Mouse (Mus musculus) lung, postnatal 0 days (tissue): ENCODE data around the gene Wdr26. TPM values are rescaled to one million over a fixed set of nuclear protein-coding genes. Genes with fewer than 3 reads are reported as not detected.

Experiments used
- ATAC-seq: fragments of 200-750 bp; cut with Nextera tagmentation; 2 replicates; pipeline ENCODE4 v1.8.0; 2017; ENCODE audit warnings: moderate library complexity
- DNase-seq: peaks from one replicate; pipeline ENCODE4 v3.0.0-alpha.2; 2016; ENCODE audit warnings: low spot score
- H3K27ac ChIP-seq: fragments of 300-500 bp; sonication (generic); 2 replicates; pipeline ENCODE4 v1.5.1; 2014; ENCODE audit warnings: antibody characterized with exemption, mild to moderate bottlenecking, low read length, mixed read lengths
- H3K27me3 ChIP-seq: fragments of 300-500 bp; sonication (generic); replicated peaks from 2 replicates; pipeline ENCODE4 v1.6.1; 2014; ENCODE audit warnings: low read length, mixed read lengths; ENCODE audit not compliant: insufficient read depth
- H3K36me3 ChIP-seq: fragments of 300-500 bp; sonication (generic); 2 replicates; pipeline ENCODE4 v1.6.1; 2014; ENCODE audit warnings: low read length, mixed read lengths; ENCODE audit not compliant: insufficient read depth
- H3K4me1 ChIP-seq: fragments of 300-500 bp; sonication (generic); 2 replicates; pipeline ENCODE4 v1.6.1; 2014; ENCODE audit warnings: antibody characterized with exemption, low read depth, low read length, mixed read lengths; ENCODE audit not compliant: insufficient read depth
- H3K4me2 ChIP-seq: fragments of 300-500 bp; sonication (generic); replicated peaks from 2 replicates; pipeline ENCODE4 v1.6.1; 2014; ENCODE audit warnings: low read depth, mild to moderate bottlenecking, low read length, moderate library complexity, mixed read lengths
- H3K4me3 ChIP-seq: fragments of 300-500 bp; sonication (generic); 2 replicates; pipeline ENCODE4 v1.5.1; 2014; ENCODE audit warnings: low read depth, low read length
- H3K9ac ChIP-seq: fragments of 300-500 bp; sonication (generic); replicated peaks from 2 replicates; pipeline ENCODE4 v1.6.1; 2014; ENCODE audit warnings: low read depth, mild to moderate bottlenecking
- H3K9me3 ChIP-seq: fragments of 300-500 bp; sonication (generic); 2 replicates; pipeline ENCODE4 v1.6.1; 2016; ENCODE audit warnings: low read length, mixed read lengths
- CTCF ChIP-seq: IDR thresholded peaks from 2 replicates; pipeline ENCODE4 v1.5.1; 2016; ENCODE audit warnings: antibody characterized with exemption, mild to moderate bottlenecking
- EP300 ChIP-seq: IDR thresholded peaks from 2 replicates; pipeline ENCODE4 v1.6.1; 2016; ENCODE audit warnings: antibody characterized with exemption, mild to moderate bottlenecking, control low read depth
- WGBS: fragments of 180-500 bp; shearing (Covaris S2); extraction: QIAGEN DNeasy Blood & Tissue Kit; methylation state at CpG from one replicate; pipeline ENCODE4 v1.1.7; 2014; 5-methylcytosine and 5-hydroxymethylcytosine counted together
- polyA plus RNA-seq: library from polyadenylated mRNA; unstranded; fragments of >200 nt; fragmentation: Nextera tagmentation; extraction: Ambion mirVana; gene quantifications from 2 replicates; pipeline ENCODE4 v1.2.1, GENCODE M21; 2015

Wdr26 gene
- polyA plus RNA-seq, 1 experiment from 2014 or later: 49.1 TPM

DNA sequence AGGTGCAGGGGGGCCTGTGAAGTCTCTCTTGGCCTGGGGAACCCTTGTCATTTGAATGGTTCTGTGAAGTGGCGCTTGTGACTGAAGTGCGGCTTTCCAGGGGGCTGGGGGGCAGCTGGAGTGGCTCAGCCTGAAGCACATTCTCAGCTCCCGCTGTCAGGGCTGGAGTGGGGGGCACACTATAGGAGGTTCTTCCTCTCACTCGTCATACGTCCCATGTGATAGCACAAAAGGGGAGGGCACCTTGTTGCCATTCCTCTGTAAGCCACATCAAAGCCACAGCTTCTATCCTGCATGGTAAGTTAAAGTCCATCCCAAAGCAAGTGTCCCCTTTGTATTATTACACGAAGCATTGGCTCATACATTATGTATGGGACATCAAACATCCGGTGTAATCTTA is 19.5 kb upstream of the Wdr26 start:
- TF ChIP-seq EP300: no peak
- no peak for TF ChIP-seq CTCF
- H3K27me3 ChIP-seq: no peaks in the 10 kb centered on the region
- no peak for DNase-seq
- H3K27ac ChIP-seq: no peak overlapping the region
- H3K4me2 ChIP-seq: no peak overlapping the region
- H3K9me3 ChIP-seq: no peaks in the 10 kb centered on the region
- no peaks in the 10 kb centered on the region for H3K36me3 ChIP-seq
- WGBS: 49% methylated on average over 7 of the region's 7 CpGs
- peaks cover 4% of the 10 kb centered on the region; the same call in 1 of the 2 replicates for H3K4me1 ChIP-seq
- ATAC-seq: 0 out of 2 replicates have a peak, but pooled peaks have one; percentile 0
- no peak overlapping the region for H3K9ac ChIP-seq
- H3K4me3 ChIP-seq: no peak overlapping the region

DNA sequence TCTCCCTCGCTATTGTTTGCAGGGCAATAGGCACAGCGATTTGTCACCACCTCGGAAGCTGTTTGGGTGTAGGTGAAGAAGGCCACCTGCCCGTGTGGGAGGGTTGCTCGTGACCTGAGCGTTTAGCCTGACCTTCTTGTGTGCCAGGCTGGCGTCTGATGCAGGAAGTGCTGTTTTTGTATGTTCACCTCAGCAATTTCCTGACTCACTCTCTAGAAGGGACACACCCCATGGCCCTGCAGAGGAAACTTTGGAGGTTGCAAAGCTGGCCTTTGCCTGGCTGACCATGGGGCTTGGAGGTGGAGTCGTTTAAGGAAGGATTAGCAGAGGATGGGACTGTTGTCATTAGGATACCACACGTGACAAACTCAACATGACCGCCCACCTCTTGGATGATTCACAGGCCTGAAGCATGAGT is 18.9 kb upstream of the Wdr26 start:
- H3K4me1 ChIP-seq: peaks cover 4% of the 10 kb centered on the region; the same call in 1 of the 2 replicates
- 0 out of 2 replicates have a peak overlapping the region, but pooled peaks have one; percentile 7 for H3K27ac ChIP-seq
- 15% methylated on average over 10 of the region's 10 CpGs for WGBS
- H3K27me3 ChIP-seq: no peaks in the 10 kb centered on the region
- no peak overlapping the region for H3K4me2 ChIP-seq
- peak; percentile 67 for ATAC-seq
- no peak overlapping the region for H3K9ac ChIP-seq
- no peak; the same call in 1 of the 2 replicates for TF ChIP-seq EP300
- TF ChIP-seq CTCF: no peak
- H3K9me3 ChIP-seq: no peaks in the 10 kb centered on the region
- DNase-seq: peak; percentile 80
- no peak overlapping the region for H3K4me3 ChIP-seq
- H3K36me3 ChIP-seq: no peaks in the 10 kb centered on the region

DNA sequence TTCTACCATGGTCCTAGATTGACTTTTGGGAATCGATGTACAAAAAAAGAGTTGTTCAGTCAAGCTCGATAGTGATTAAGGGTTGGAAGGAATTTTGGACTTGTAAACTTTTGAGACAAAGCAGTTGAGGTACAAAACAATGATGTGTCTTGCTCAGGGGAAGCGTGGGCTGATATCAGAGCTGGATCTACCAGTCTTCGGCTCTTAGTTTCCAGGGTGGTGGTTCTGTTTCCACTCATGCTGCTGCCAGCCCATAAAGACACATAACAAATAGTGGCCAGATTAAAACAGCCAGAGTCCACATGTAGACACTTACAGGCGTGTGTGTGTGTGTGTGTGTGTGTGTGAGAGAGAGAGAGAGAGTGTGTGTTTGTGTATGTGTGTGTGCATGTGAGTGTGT is 17.2 kb upstream of the Wdr26 start:
- Histone ChIP-seq H3K27me3 (no peaks in the 10 kb centered on the region), H3K36me3 (no peaks in the 10 kb centered on the region), H3K9ac (no peak overlapping the region), H3K27ac (no peak overlapping the region), H3K4me1 (peaks cover 4% of the 10 kb centered on the region; the same call in 1 of the 2 replicates), H3K4me3 (no peak overlapping the region), H3K9me3 (no peaks in the 10 kb centered on the region), H3K4me2 (no peak overlapping the region)
- no peak for ATAC-seq
- 78% methylated on average over 5 of the region's 5 CpGs for WGBS
- no peak for DNase-seq
- no peak for TF ChIP-seq CTCF
- TF ChIP-seq EP300: no peak

DNA sequence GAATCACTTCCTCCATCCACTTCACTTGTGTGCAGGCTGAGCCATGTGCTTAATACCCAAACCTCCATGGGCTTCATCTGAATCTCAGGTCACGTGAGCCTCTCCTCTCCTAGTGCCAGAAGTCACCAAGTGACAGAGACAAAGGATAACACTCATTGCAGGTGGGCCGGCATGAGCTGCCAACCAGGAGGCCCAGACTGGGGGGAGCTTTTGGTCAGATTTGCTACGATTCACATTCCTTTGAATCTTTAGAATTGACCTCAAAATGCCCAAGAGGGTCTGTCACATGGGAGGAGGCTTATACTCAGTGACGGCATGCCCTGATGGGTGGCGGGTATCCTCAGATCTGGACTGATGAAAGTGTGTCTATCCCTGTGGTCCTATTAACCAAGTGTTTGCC is 16.8 kb upstream of the Wdr26 start:
- TF ChIP-seq CTCF (no peak), EP300 (no peak)
- DNase-seq (no peak), ATAC-seq (no peak)
- H3K9me3 ChIP-seq: no peaks in the 10 kb centered on the region
- no peak overlapping the region for H3K9ac ChIP-seq
- H3K27ac ChIP-seq: no peak overlapping the region
- no peak overlapping the region for H3K4me2 ChIP-seq
- H3K27me3 ChIP-seq: no peaks in the 10 kb centered on the region
- peaks cover 4% of the 10 kb centered on the region; the same call in 1 of the 2 replicates for H3K4me1 ChIP-seq
- 65% methylated on average over 5 of the region's 5 CpGs for WGBS
- H3K4me3 ChIP-seq: no peak overlapping the region
- H3K36me3 ChIP-seq: no peaks in the 10 kb centered on the region

DNA sequence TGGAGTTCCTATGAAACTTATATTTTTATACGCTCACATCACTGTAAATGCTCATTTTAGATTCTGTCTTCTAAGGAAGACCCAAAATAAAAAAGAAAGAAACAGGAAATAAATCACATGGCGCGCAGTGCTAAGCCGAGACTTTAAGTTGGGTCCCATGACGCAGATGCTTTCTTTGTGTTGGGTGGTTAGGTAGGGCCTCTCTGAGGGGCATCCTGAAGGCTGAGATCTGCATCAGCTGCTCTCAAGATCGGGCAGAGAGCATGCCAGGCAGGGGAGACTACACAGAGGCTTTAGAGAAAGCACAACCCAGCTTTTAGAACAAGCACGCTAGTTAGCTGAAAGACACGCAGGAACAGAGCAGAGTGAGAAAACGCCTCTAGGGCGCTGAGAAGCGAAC is 16.0 kb upstream of the Wdr26 start:
- Histone ChIP-seq H3K27ac (no peak overlapping the region), H3K27me3 (no peaks in the 10 kb centered on the region), H3K9ac (no peak overlapping the region), H3K4me2 (no peak overlapping the region), H3K4me1 (peaks cover 4% of the 10 kb centered on the region; the same call in 1 of the 2 replicates), H3K9me3 (no peaks in the 10 kb centered on the region), H3K36me3 (no peaks in the 10 kb centered on the region), H3K4me3 (no peak overlapping the region)
- DNase-seq (no peak), ATAC-seq (no peak)
- no peak for TF ChIP-seq EP300
- TF ChIP-seq CTCF: no peak
- 88% methylated on average over 11 of the region's 11 CpGs for WGBS

DNA sequence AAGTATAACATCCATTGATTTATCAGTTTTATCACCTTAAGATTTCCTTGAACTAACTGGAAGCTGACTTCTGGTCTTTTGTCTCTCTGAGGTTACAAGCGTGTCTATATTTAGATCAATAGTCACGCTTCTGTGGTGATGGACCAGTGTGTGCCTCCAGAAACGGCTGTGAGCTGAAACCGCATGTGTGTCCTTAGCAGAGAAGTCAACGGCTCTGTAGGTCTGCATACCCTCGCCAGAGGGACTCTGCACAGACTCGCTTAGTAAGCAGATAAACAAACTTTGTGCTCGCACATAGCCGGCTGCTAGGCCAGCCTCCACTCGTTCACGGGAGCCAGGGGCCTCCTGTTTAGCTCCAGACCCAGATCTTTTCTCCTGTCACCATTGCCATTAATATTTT is 15.0 kb upstream of the Wdr26 start:
- H3K27me3 ChIP-seq: no peaks in the 10 kb centered on the region
- TF ChIP-seq CTCF: no peak
- no peak for TF ChIP-seq EP300
- no peak overlapping the region for H3K4me2 ChIP-seq
- H3K4me3 ChIP-seq: no peak overlapping the region
- H3K4me1 ChIP-seq: no peaks in the 10 kb centered on the region
- WGBS: 45% methylated on average over 11 of the region's 11 CpGs
- no peak overlapping the region for H3K9ac ChIP-seq
- no peak for ATAC-seq
- no peaks in the 10 kb centered on the region for H3K36me3 ChIP-seq
- DNase-seq: no peak
- no peaks in the 10 kb centered on the region for H3K9me3 ChIP-seq
- H3K27ac ChIP-seq: no peak overlapping the region

DNA sequence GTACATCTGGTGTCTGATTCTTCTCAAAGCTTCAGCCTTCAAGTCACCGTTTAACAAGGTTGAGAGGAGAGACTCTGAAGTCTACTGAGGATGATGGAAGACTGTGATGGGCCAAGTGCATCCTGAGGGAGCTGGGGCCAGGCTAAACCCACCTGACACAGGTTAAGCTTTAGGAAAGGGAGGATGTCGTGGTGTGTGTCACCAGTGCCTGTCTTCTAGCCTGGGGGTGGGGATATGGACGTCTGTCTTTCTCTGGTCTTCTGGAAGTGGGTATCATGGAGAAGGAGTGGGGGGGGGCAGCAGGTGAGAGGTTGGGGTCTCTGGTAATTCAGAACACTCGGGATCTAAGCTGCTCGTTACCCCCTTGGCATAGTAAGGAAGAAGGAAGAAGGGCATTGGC is 13.5 kb upstream of the Wdr26 start:
- TF ChIP-seq CTCF: no peak
- TF ChIP-seq EP300: no peak
- Histone ChIP-seq H3K4me2 (no peak overlapping the region), H3K27me3 (no peaks in the 10 kb centered on the region), H3K9me3 (no peaks in the 10 kb centered on the region), H3K36me3 (no peaks in the 10 kb centered on the region), H3K9ac (no peak overlapping the region), H3K4me1 (no peaks in the 10 kb centered on the region), H3K27ac (no peak overlapping the region), H3K4me3 (no peak overlapping the region)
- WGBS: 72% methylated on average over 5 of the region's 5 CpGs
- ATAC-seq (no peak), DNase-seq (no peak)
